Mouse (Mus musculus) CH12.LX (cell line): ENCODE measurements at regions not wholly inside any gene's neighbourhood (a gene's known extent, or its start where the extent isn't known, plus 50 kb on each side); places are given as distances from the start of the nearest gene placed in this dataset.

Experiments
- DNase-seq: peaks from one replicate; pipeline ENCODE4 v3.0.0-alpha.2; 2013; ENCODE audit errors: extremely low read depth
- H3K27ac ChIP-seq: 2 replicates; pipeline ENCODE4 v1.5.1; 2012; ENCODE audit warnings: low read depth, mild to moderate bottlenecking, control low read depth, moderate library complexity; ENCODE audit not compliant: insufficient read depth
- H3K27me3 ChIP-seq: replicated peaks from 2 replicates; pipeline ENCODE3; 2012; ENCODE audit warnings: inconsistent platforms
- H3K36me3 ChIP-seq, 2 experiments: replicated peaks in 1 of 2; 2 replicates each; pipeline versions ENCODE3 to v1.6.1; 2012; ENCODE audit warnings: inconsistent platforms in 1 of 2, low read length in 1 of 2, mild to moderate bottlenecking in 1 of 2, mixed read lengths in 1 of 2, moderate library complexity in 1 of 2; ENCODE audit not compliant: control insufficient read depth in 1 of 2, insufficient read depth in 1 of 2
- H3K4me1 ChIP-seq, 2 experiments: 2 replicates each; pipeline ENCODE4 v1.6.1; 2012; ENCODE audit warnings: inconsistent platforms in 1 of 2, moderate library complexity in 1 of 2; ENCODE audit not compliant: insufficient read depth in 2 of 2, control insufficient read depth in 1 of 2
- H3K4me2 ChIP-seq: 2 replicates; pipeline ENCODE4 v1.6.1; 2012; ENCODE audit warnings: low read depth, mild to moderate bottlenecking, control low read depth; ENCODE audit not compliant: poor library complexity, insufficient read depth, severe bottlenecking
- H3K4me3 ChIP-seq, 3 experiments: fragments of 150-350 bp in 1 of 3; sonication (generic) in 1 of 3; replicated peaks in 1 of 3; 2 replicates each; pipeline versions ENCODE3 to v1.5.1; 2011 to 2012; ENCODE audit warnings: low read depth in 2 of 3, low read length in 2 of 3, mild to moderate bottlenecking in 2 of 3, moderate library complexity in 2 of 3, control low read depth in 1 of 3, improper control_type of control experiment in 1 of 3, inconsistent platforms in 1 of 3, mixed read lengths in 1 of 3; ENCODE audit not compliant: poor library complexity in 1 of 3
- H3K79me2 ChIP-seq: replicated peaks from 2 replicates; pipeline ENCODE4 v1.6.1; 2012; ENCODE audit warnings: mild to moderate bottlenecking, moderate library complexity; ENCODE audit not compliant: control insufficient read depth, poor library complexity, insufficient read depth, severe bottlenecking; ENCODE audit errors: extremely low read depth
- H3K9ac ChIP-seq: 2 replicates; pipeline ENCODE4 v1.6.1; 2012; ENCODE audit warnings: low read depth, mild to moderate bottlenecking, control low read depth, moderate library complexity; ENCODE audit not compliant: insufficient read depth
- H3K9me3 ChIP-seq: replicated peaks from 2 replicates; pipeline ENCODE3; 2012; ENCODE audit warnings: low read length, inconsistent platforms, mixed read lengths
- BHLHE40 ChIP-seq: IDR thresholded peaks from 2 replicates; pipeline ENCODE4 v1.6.1; 2011; ENCODE audit warnings: mild to moderate bottlenecking, low read depth, low read length, improper control_type of control experiment
- CHD2 ChIP-seq: IDR thresholded peaks from 2 replicates; pipeline ENCODE4 v1.6.1; 2011; ENCODE audit warnings: low read length, improper control_type of control experiment
- CTCF ChIP-seq, 2 experiments: IDR thresholded peaks in 1 of 2; conservative IDR thresholded peaks in 1 of 2; 2 replicates each; pipeline ENCODE4 v1.5.1; 2011 to 2012; ENCODE audit warnings: low read depth in 2 of 2, low read length in 2 of 2, improper control_type of control experiment in 1 of 2, inconsistent platforms in 1 of 2, mild to moderate bottlenecking in 1 of 2, moderate library complexity in 1 of 2
- E2F4 ChIP-seq: IDR thresholded peaks from 2 replicates; pipeline ENCODE4 v1.6.1; 2011; ENCODE audit warnings: low read depth, low read length, improper control_type of control experiment; ENCODE audit not compliant: insufficient replicate concordance
- ELF1 ChIP-seq: IDR thresholded peaks from 2 replicates; pipeline ENCODE4 v1.6.1; 2014; ENCODE audit warnings: low read depth, mild to moderate bottlenecking, inconsistent platforms, low read length, improper control_type of control experiment
- EP300 ChIP-seq: IDR thresholded peaks from 2 replicates; pipeline ENCODE4 v1.6.1; 2011; ENCODE audit warnings: low read length, improper control_type of control experiment
- ETS1 ChIP-seq: conservative IDR thresholded peaks from 2 replicates; pipeline ENCODE4 v1.6.1; 2012; ENCODE audit warnings: low read depth, mild to moderate bottlenecking, inconsistent platforms, low read length, improper control_type of control experiment, moderate library complexity
- IRF4 ChIP-seq: IDR thresholded peaks from 2 replicates; pipeline ENCODE4 v1.6.1; 2014; ENCODE audit warnings: low read depth, mild to moderate bottlenecking, inconsistent platforms, low read length, improper control_type of control experiment
- KAT2A ChIP-seq: IDR thresholded peaks from 2 replicates; pipeline ENCODE4 v1.6.1; 2012; ENCODE audit warnings: low read length, improper control_type of control experiment, inconsistent platforms; ENCODE audit not compliant: insufficient replicate concordance
- MAFK ChIP-seq: IDR thresholded peaks from 2 replicates; pipeline ENCODE4 v1.6.1; 2011; ENCODE audit warnings: low read length, improper control_type of control experiment; ENCODE audit not compliant: insufficient replicate concordance
- MAX ChIP-seq: IDR thresholded peaks from 2 replicates; pipeline ENCODE4 v1.6.1; 2011; ENCODE audit warnings: low read length, improper control_type of control experiment
- MXI1 ChIP-seq: IDR thresholded peaks from 2 replicates; pipeline ENCODE4 v1.6.1; 2011; ENCODE audit warnings: mild to moderate bottlenecking, low read depth, low read length, improper control_type of control experiment
- MYC ChIP-seq: IDR thresholded peaks from 2 replicates; pipeline ENCODE4 v1.6.1; 2011; ENCODE audit warnings: low read depth, mild to moderate bottlenecking, improper control_type of control experiment, low read length
- NRF1 ChIP-seq: IDR thresholded peaks from 2 replicates; pipeline ENCODE4 v1.6.1; 2014; ENCODE audit warnings: low read depth, mild to moderate bottlenecking, inconsistent platforms, low read length, improper control_type of control experiment, moderate library complexity
- PAX5 ChIP-seq: IDR thresholded peaks from 2 replicates; pipeline ENCODE4 v1.6.1; 2012; ENCODE audit warnings: low read length, inconsistent platforms, mixed read lengths
- POLR2A ChIP-seq: IDR thresholded peaks from 2 replicates; pipeline ENCODE4 v1.6.1; 2011; ENCODE audit warnings: low read depth, mild to moderate bottlenecking, improper control_type of control experiment, low read length
- POLR2AphosphoS2 ChIP-seq: IDR thresholded peaks from 2 replicates; pipeline ENCODE4 v1.6.1; 2011; ENCODE audit warnings: low read depth, low read length, improper control_type of control experiment
- RCOR1 ChIP-seq: conservative IDR thresholded peaks from 2 replicates; pipeline ENCODE4 v1.6.1; 2012; ENCODE audit warnings: low read depth, mild to moderate bottlenecking, inconsistent platforms, low read length, improper control_type of control experiment
- SMC3 ChIP-seq: IDR thresholded peaks from 2 replicates; pipeline ENCODE4 v1.6.1; 2011; ENCODE audit warnings: low read depth, low read length, improper control_type of control experiment
- TCF12 ChIP-seq: IDR thresholded peaks from 2 replicates; pipeline ENCODE4 v1.6.1; 2014; ENCODE audit warnings: low read depth, mild to moderate bottlenecking, inconsistent platforms, low read length, improper control_type of control experiment
- ZC3H11A ChIP-seq: IDR thresholded peaks from 2 replicates; pipeline ENCODE4 v1.6.1; 2012; ENCODE audit warnings: low read depth, mild to moderate bottlenecking, inconsistent platforms, low read length, improper control_type of control experiment
- ZMIZ1 ChIP-seq: IDR thresholded peaks from 2 replicates; pipeline ENCODE4 v1.6.1; 2012; ENCODE audit warnings: low read depth, mild to moderate bottlenecking, inconsistent platforms, low read length, improper control_type of control experiment
- ZNF384 ChIP-seq: IDR thresholded peaks from 2 replicates; pipeline ENCODE4 v1.6.1; 2012; ENCODE audit warnings: low read depth, low read length, improper control_type of control experiment, inconsistent platforms
- dilution Hi-C: fragments of 300-500 bp; cut with MboI; formaldehyde crosslinking; loops from 2 replicates; pipeline ENCODE4 v1.14.3; 2020; ENCODE audit warnings: low sequenced_read_pairs; ENCODE audit not compliant: extremely low pct_unique_long_range_greater_than_20kb, extremely low pct_ligation_motif_present
- in situ Hi-C: fragments of 300-500 bp; cut with MboI; formaldehyde crosslinking; loops from 3 replicates; pipeline ENCODE4 v1.14.3; 2019; ENCODE audit warnings: low sequenced_read_pairs, low pct_ligation_motif_present, low pct_unique_long_range_greater_than_20kb, mixed read lengths

GRCm38 (mm10) chr3:66480718-66481117, 184.1 kb upstream of the Veph1 start:
- dilution Hi-C loops, result no loop called here
- H3K27me3 ChIP-seq, result no peaks in the 10 kb centered on the region
- H3K9me3 ChIP-seq, result no peaks in the 10 kb centered on the region
- H3K79me2 ChIP-seq, result no peaks in the 10 kb centered on the region
- in situ Hi-C loops, result no loop called here
- no peak overlapping the region for H3K4me3 ChIP-seq
- no peaks in the 10 kb centered on the region; a peak in 1 of 4 replicates for H3K4me1 ChIP-seq
- H3K36me3 ChIP-seq, result no peaks in the 10 kb centered on the region
- H3K4me2 ChIP-seq, result no peak overlapping the region
- no peak for DNase-seq
- H3K27ac ChIP-seq, result no peak overlapping the region
- no peak overlapping the region for H3K9ac ChIP-seq
- TF ChIP-seq KAT2A (no peak), MYC (no peak), POLR2AphosphoS2 (no peak), CTCF (conservative IDR thresholded peaks at IDR 0.05 in 1 of 2, IDR thresholded peaks at IDR 0.05 in 1 of 2; ENCODE audit: low read depth in 2 of 2, low read length in 2 of 2) (no peak), RCOR1 (no peak), POLR2A (no peak), CHD2 (no peak), MAFK (no peak), ZC3H11A (no peak), EP300 (no peak), MXI1 (no peak), TCF12 (no peak), MAX (no peak), PAX5 (no peak), NRF1 (no peak), SMC3 (no peak), ETS1 (no peak), IRF4 (no peak), BHLHE40 (no peak), ZNF384 (no peak)

DNA sequence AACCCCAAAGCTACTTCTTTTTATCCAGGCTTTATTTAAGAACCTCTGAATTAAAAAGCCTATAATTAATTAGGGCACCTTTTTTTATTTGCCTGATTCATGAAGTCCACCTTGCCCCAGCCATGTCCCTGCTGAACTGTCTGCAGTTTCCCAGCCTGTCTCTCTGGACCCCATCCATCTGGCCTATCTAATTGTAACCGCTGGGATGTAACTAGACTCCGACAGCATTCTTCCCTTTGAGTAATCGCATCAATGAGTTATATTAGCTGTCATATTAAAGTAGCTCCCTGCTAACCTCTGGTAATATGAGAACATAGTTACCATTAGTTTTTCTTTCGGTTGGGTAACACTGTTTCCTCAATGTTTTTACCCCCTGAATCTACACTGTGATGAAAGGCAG, 182.6 kb upstream of the Veph1 start:
- H3K4me2 ChIP-seq, result no peak overlapping the region
- dilution Hi-C loops, result no loop called here
- in situ Hi-C loops, result no loop called here
- no peak for DNase-seq
- no peaks in the 10 kb centered on the region for H3K4me1 ChIP-seq
- no peaks in the 10 kb centered on the region for H3K27me3 ChIP-seq
- no peak overlapping the region for H3K9ac ChIP-seq
- H3K36me3 ChIP-seq, result no peaks in the 10 kb centered on the region
- no peak overlapping the region for H3K4me3 ChIP-seq
- H3K27ac ChIP-seq, result no peak overlapping the region
- no peak for TF ChIP-seq SMC3
- no peak for TF ChIP-seq NRF1
- no peak for TF ChIP-seq ZMIZ1
- no peak for TF ChIP-seq ELF1
- no peak for TF ChIP-seq CHD2
- no peak for TF ChIP-seq MAX
- TF ChIP-seq EP300, result no peak
- TF ChIP-seq E2F4, result no peak
- no peak for TF ChIP-seq POLR2AphosphoS2
- TF ChIP-seq, all 38 proteins: peak for 0
- Histone ChIP-seq H3K9me3 (no peaks in the 10 kb centered on the region), H3K79me2 (no peaks in the 10 kb centered on the region)
